Comparison of ENCODE assay signal across 20 mouse cellular contexts in genomic region chr12:27063518-27063917, GRCm38 (mm10).
DNase-seq lines count a peak whose midpoint lies in the region; ATAC-seq lines count a peak whose summit lies in the region.
"Had no signal": no experiment of that assay in that cellular context is flagged by ENCODE, and none has a peak within 500 bp of the region (broad histone marks: within the 10 kb centered on the region; RNA-seq: fewer than 3 reads in every experiment).

No protein-coding gene starts in this region.

- H3K36me3 ChIP-seq in neural tube, embryonic 11.5 days (ENCODE audit: control insufficient read depth, insufficient read depth, low read length), result no peaks in the 10 kb centered on the region
- H3K36me3 ChIP-seq in neural tube, embryonic 15.5 days, result no peaks in the 10 kb centered on the region
- no peaks in the 10 kb centered on the region for H3K36me3 ChIP-seq in hindbrain, embryonic 11.5 days (ENCODE audit: control insufficient read depth, insufficient read depth, low read length)
- H3K36me3 ChIP-seq in midbrain, embryonic 11.5 days (ENCODE audit: control insufficient read depth, insufficient read depth, low read length), result no peaks in the 10 kb centered on the region
- H3K36me3 ChIP-seq: embryonic facial prominence, embryonic 13.5 days; heart, embryonic 12.5 days; limb, embryonic 12.5 days; liver, embryonic 13.5 days had no signal

- H3K9ac ChIP-seq in neural tube, embryonic 11.5 days (ENCODE audit: low read length), result no peak overlapping the region
- no peak overlapping the region for H3K9ac ChIP-seq in neural tube, embryonic 15.5 days (replicated peaks)
- H3K9ac ChIP-seq in hindbrain, embryonic 11.5 days (ENCODE audit: low read depth, low read length), result no peak overlapping the region
- peak overlapping the region; percentile 42 for H3K9ac ChIP-seq in midbrain, embryonic 11.5 days (ENCODE audit: low read length)
- H3K9ac ChIP-seq: embryonic facial prominence, embryonic 13.5 days; heart, embryonic 12.5 days; limb, embryonic 12.5 days; liver, embryonic 13.5 days had no signal

- H3K27ac ChIP-seq in neural tube, embryonic 11.5 days (ENCODE audit: low read depth, low read length), result peak overlapping the region; percentile 47; the same call in 1 of the 2 replicates
- no peak overlapping the region; the same call in 1 of the 2 replicates for H3K27ac ChIP-seq in neural tube, embryonic 15.5 days (replicated peaks)
- peak overlapping the region; percentile 52 for H3K27ac ChIP-seq in hindbrain, embryonic 11.5 days (ENCODE audit: low read depth, low read length)
- H3K27ac ChIP-seq in midbrain, embryonic 11.5 days (ENCODE audit: low read depth, low read length), result peak overlapping the region; percentile 90
- H3K27ac ChIP-seq: embryonic facial prominence, embryonic 13.5 days; gastrocnemius, adult 2 months; kidney, postnatal 0 days; left cerebral cortex, adult 2 months; limb, embryonic 12.5 days; liver, embryonic 13.5 days had no signal

- WGBS in neural tube, embryonic 11.5 days, result 76% methylated on average over 4 of the region's 4 CpGs
- WGBS in neural tube, embryonic 15.5 days, result 51% methylated on average over 4 of the region's 4 CpGs
- 72% methylated on average over 4 of the region's 4 CpGs for WGBS in hindbrain, embryonic 11.5 days
- 57% methylated on average over 4 of the region's 4 CpGs for WGBS in midbrain, embryonic 11.5 days

- no peak overlapping the region for H3K4me3 ChIP-seq in neural tube, embryonic 11.5 days (ENCODE audit: low read depth, low read length)
- H3K4me3 ChIP-seq in neural tube, embryonic 15.5 days (replicated peaks), result no peak overlapping the region
- H3K4me3 ChIP-seq in hindbrain, embryonic 11.5 days (ENCODE audit: low read depth, low read length), result no peak overlapping the region
- no peak overlapping the region for H3K4me3 ChIP-seq in midbrain, embryonic 11.5 days (ENCODE audit: low read depth, low read length)
- H3K4me3 ChIP-seq: embryonic facial prominence, embryonic 13.5 days; gastrocnemius, adult 2 months; heart, embryonic 12.5 days; left cerebral cortex, adult 2 months; limb, embryonic 12.5 days; liver, embryonic 13.5 days had no signal

- peaks cover 34% of the 10 kb centered on the region for H3K4me1 ChIP-seq in neural tube, embryonic 11.5 days (ENCODE audit: control insufficient read depth, insufficient read depth, low read length)
- peaks cover 55% of the 10 kb centered on the region for H3K4me1 ChIP-seq in neural tube, embryonic 15.5 days
- H3K4me1 ChIP-seq in hindbrain, embryonic 11.5 days (replicated peaks; ENCODE audit: control insufficient read depth, insufficient read depth, low read length), result peaks cover 16% of the 10 kb centered on the region
- peaks cover 47% of the 10 kb centered on the region for H3K4me1 ChIP-seq in midbrain, embryonic 11.5 days (ENCODE audit: control insufficient read depth, insufficient read depth, low read length)

- no peaks in the 10 kb centered on the region for H3K9me3 ChIP-seq in neural tube, embryonic 11.5 days (ENCODE audit: control insufficient read depth, low read length)
- no peaks in the 10 kb centered on the region for H3K9me3 ChIP-seq in neural tube, embryonic 15.5 days (replicated peaks)
- no peaks in the 10 kb centered on the region for H3K9me3 ChIP-seq in hindbrain, embryonic 11.5 days (ENCODE audit: control insufficient read depth, low read length)
- H3K9me3 ChIP-seq in midbrain, embryonic 11.5 days (ENCODE audit: control insufficient read depth, low read length), result no peaks in the 10 kb centered on the region
- H3K9me3 ChIP-seq: embryonic facial prominence, embryonic 13.5 days; heart, embryonic 12.5 days; limb, embryonic 12.5 days; liver, embryonic 13.5 days had no signal

- DNase-seq in neural tube, embryonic 11.5 days (ENCODE audit: low spot score), result no peak
- no peak for DNase-seq in hindbrain, embryonic 11.5 days (ENCODE audit: low spot score)
- no peak for DNase-seq in midbrain, embryonic 11.5 days (ENCODE audit: low spot score, missing footprints)
- DNase-seq in adrenal gland, postnatal 14 days, result no peak
- DNase-seq in heart, postnatal 4 days, result no peak
- DNase-seq in thymus, postnatal 25 days, result no peak
- DNase-seq in frontal cortex, postnatal 10 days (ENCODE audit: low spot score in 2 of 2), result no peak
- DNase-seq: adrenal gland, postnatal 10 days; cerebellum, adult 2 months; gastrocnemius, adult 2 months; liver, embryonic 13.5 days; spleen, adult 18-20 months; thymus, adult 2 months had no signal

- no peak for ATAC-seq in neural tube, embryonic 11.5 days (ENCODE audit: insufficient read depth, low FRiP score, low TSS enrichment)
- ATAC-seq in neural tube, embryonic 15.5 days (ENCODE audit: low FRiP score), result no peak
- no peak for ATAC-seq in hindbrain, embryonic 11.5 days (ENCODE audit: low FRiP score)
- no peak for ATAC-seq in midbrain, embryonic 11.5 days (ENCODE audit: low FRiP score)
- ATAC-seq: intestine, embryonic 16.5 days had no signal

- no peak overlapping the region for H3K4me2 ChIP-seq in neural tube, embryonic 11.5 days (ENCODE audit: low read depth)
- H3K4me2 ChIP-seq in neural tube, embryonic 15.5 days, result no peak overlapping the region
- H3K4me2 ChIP-seq in hindbrain, embryonic 11.5 days (replicated peaks; ENCODE audit: low read depth, low read length), result no peak overlapping the region
- H3K4me2 ChIP-seq in midbrain, embryonic 11.5 days, result peak overlapping the region; percentile 14; the same call in 1 of the 2 replicates
- H3K4me2 ChIP-seq: embryonic facial prominence, embryonic 13.5 days; heart, embryonic 12.5 days; limb, embryonic 12.5 days; liver, embryonic 13.5 days had no signal

- no peaks in the 10 kb centered on the region for H3K27me3 ChIP-seq in neural tube, embryonic 11.5 days (ENCODE audit: control insufficient read depth, insufficient read depth, low read length)
- no peaks in the 10 kb centered on the region for H3K27me3 ChIP-seq in neural tube, embryonic 15.5 days (replicated peaks)
- no peaks in the 10 kb centered on the region for H3K27me3 ChIP-seq in hindbrain, embryonic 11.5 days (ENCODE audit: control insufficient read depth, insufficient read depth, low read length)
- H3K27me3 ChIP-seq in midbrain, embryonic 11.5 days (ENCODE audit: control insufficient read depth, insufficient read depth, low read length), result no peaks in the 10 kb centered on the region
- H3K27me3 ChIP-seq: embryonic facial prominence, embryonic 13.5 days; heart, embryonic 12.5 days; limb, embryonic 12.5 days; liver, embryonic 13.5 days had no signal
